Mouse (Mus musculus) forelimb bud, embryonic 11.5 days (tissue): ENCODE measurements around the gene Ercc2.

Source experiments
- DNase-seq: peaks from one replicate; pipeline ENCODE4 v3.0.0-alpha.2; 2012; ENCODE audit warnings: low read depth, low spot score

Gene Ercc2

DNA sequence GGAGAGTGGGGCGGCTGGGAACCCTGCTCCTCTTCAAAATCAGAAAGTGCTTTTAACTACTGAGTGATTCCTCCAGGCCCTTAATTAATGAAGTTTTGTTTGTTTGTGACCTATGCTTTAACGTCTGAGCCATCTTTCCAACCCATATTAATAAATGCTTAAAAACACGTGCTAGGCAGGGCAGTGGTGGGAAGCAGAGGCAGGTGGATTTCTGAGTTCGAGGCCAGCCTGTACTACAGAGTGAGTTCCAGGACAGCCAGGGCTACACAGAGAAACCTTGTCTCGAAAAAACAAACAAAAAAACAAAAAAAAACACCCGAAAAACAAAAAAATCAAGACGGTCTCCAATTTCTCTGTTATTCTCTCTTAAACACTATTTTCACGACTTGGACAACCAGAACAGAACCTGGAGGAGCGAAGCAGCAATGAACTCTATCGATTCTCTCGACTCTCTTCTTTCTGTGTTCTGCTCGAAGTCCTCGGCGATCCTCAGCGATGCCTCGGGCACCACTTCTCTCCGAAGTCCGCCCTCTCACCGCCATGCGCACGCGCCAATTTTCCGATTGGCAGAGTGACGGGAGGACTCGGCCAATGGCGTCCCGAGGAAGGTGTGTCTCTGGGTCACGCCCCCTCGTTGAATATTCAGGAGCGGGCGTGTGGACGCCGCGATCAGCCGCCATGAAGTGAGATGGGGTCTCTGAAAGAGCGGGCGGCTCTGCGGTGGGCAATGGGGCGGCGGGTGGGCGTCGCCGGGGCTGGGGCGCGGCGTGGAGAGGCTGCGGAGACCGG is at the start of gene Ercc2:
Gene Ercc2 (plus strand): TSS at position 634 of the 789 bp plus-strand sequence.
- DNase-seq: peak; percentile 99

DNA sequence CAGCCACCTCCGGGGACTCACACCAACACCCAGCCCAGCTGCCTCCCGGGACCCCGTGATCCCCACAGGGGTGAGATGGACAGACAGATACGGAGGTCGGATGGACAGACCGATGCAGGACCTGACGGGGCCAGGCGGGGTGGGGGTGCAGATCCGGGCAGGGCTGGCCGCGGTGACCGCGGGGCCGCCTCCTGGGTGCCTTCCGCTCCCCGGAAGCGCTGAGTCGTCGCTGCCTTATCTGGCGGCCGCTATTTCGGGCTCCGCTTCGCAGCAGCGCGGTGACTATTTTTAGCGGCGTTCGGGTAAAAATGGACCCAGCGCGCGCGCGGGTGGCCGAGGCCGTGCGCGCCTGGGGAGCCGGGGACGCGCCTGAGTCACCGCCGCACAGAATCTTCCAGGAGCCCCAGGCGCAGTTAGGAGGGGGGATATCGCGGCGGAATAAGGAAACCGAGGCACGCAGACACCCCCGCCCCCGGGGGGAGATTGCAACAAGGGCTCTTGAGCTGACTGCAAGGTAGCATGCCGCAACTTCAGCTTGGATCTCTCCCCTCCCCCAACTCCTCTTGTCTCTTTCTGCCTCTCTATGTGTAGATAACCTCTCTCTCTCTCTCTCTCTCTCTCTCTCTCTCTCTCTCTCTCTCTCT is 49.0 kb upstream of the Ercc2 start:
- DNase-seq: no peak

GRCm38 (mm10) chr7:19335583-19335982 is 46.2 kb upstream of the Ercc2 start:
- DNase-seq: no peak

DNA sequence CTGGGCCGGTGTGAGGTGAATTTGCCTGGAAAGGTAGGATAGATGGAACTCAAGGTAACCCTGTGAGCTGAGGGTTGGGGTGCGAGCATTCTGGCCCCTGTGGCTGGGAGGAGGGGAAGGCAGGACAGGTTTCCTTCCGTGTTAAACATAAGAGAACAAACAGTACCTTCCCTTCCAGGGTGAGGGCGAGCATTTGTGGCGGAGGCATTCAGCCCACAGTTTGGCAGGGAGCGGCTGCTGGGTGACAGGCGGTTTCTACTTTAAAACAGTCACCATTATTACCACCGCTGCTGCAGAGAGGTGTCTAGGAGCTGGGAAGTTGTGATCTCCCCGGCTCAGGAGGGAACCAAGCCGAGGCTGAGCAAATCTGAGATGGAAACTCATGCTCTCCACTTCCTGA is 44.7 kb upstream of the Ercc2 start:
- no peak for DNase-seq

DNA sequence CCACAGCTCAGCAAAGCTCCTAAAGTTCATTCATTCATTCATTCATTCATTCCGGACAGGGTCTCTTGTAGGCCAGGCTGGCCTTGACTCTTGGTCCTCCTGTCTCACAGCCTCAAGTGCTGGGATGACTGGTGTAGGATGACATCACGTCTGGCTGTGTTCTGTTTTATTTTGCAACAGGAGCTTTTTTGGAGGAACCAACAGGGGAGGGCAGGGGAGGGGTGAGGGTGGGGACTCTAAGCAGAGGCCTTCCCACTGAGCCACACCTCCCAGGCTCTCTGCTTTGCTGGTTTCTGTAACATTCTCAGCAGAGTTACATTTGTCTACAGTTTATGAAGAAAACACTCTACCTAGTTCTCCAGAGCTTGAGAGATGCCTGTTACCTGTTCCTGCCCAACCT is 43.8 kb upstream of the Ercc2 start:
- DNase-seq: no peak

DNA sequence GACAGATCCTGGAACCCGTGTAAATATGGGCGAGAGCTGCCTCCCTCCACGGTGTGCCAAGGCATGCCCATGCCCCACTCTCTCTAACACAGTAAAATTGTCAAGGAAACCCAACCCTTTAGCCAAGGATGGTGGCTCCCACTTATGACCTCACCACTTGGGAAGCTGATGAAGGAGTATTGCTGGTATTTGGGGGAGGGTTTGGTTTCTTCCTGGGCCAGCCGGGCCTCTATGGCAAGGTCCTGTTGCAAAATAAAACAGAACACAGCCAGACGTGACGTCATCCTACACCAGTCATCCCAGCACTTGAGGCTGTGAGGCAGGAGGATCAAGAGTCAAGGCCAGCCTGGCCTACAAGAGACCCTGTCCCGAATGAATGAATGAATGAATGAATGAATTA is 43.2 kb upstream of the Ercc2 start:
- no peak for DNase-seq

- no peak for DNase-seq
These were observed 40.6 kb upstream of the Ercc2 start for GRCm38 (mm10) chr7:19341250-19341649.

DNA sequence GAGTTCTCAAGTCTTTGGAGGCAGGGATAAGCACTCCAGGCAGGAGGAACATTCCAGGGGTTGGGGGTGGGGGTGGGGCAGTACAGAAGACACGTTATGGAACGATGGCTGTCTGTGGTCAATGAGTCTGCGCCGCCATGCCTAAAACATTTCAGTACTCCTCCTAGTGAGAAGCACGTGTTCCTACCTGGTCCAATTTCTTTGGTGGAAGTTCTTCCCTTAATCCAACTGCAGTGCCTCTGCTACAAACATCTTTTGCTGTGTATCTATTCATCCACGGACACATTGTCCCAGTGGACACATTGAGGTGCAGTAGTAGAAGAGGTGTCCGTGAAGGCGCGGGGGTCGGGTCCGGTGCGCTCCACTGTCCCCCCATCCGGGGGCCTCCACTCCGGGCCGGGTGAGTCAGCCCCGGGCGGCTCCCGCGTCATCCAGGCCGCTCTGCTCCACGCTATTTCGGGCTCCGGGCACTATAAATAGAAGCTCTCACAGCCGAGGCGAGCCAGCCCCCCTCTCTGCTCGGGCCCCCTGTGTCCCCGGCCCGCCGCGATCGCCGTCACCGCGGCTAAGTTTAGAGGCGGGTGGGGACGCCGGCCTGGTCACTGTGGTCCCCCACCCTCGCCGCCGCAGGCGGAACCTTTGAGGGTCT is 39.9 kb upstream of the Ercc2 start:
- no peak for DNase-seq

DNA sequence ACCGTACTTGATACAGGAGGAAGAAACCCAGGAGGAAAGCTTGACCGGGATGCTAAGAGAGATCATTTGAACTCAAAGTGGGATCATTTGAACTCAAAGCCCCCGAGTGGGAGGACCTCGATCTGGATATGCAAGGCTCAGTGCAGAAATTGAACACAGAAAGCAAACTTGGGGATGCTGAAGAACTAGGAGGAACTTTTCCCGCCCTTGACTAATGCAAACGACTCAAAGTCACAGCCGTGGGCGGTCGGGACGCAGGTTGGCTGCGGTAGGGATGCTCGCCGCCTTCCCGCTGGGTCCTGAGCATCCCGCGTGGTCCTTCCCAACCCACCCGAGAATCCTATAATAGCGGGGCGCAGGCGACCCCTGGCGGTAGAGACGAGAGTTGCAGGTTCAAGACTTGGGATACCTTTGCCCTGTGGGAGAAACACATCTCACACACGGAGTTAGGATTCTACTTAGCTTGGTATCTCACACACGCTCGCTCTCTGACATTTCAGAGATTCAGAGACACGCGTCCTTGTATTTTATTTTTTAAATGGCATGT is 39.3 kb upstream of the Ercc2 start:
- peak; percentile 78 for DNase-seq

DNA sequence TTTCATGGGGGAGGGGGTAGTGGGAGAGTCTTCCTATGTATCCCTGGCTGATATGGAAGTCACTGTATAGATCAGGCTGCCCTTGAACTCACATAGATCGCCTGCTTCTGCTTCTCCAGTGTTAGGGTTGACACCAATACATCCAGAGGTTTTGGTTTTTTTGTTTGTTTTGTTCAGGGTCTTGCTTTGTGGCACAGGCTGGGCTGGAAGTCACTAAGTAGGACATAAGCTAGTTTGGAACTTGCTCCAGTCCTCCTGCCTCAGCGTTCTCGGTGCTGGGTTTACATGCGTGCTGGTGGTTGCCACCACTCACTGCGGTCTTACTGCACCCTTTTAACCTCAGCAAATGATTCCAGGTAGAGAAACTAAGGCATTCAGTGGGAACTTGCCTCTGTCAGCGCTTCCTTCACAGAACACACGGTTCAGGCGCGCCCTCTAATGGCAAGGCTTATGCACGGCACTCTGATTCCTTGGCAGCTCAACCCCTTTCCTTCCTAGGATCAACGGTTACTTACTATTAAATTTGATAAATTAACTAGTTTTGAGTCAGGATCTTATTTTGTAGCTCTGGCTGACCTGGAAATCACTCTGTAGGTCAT is 38.5 kb upstream of the Ercc2 start:
- peak; percentile 83 for DNase-seq

- DNase-seq: no peak
These were observed 37.5 kb upstream of the Ercc2 start, which contains the start of gene Ercc1 for GRCm38 (mm10) chr7:19344237-19344847. Ercc1 (plus strand) TSS chr7:19344778.

GRCm38 (mm10) chr7:19344938-19345471 is 36.8 kb upstream of the Ercc2 start:
- peak; percentile 98 for DNase-seq

DNA sequence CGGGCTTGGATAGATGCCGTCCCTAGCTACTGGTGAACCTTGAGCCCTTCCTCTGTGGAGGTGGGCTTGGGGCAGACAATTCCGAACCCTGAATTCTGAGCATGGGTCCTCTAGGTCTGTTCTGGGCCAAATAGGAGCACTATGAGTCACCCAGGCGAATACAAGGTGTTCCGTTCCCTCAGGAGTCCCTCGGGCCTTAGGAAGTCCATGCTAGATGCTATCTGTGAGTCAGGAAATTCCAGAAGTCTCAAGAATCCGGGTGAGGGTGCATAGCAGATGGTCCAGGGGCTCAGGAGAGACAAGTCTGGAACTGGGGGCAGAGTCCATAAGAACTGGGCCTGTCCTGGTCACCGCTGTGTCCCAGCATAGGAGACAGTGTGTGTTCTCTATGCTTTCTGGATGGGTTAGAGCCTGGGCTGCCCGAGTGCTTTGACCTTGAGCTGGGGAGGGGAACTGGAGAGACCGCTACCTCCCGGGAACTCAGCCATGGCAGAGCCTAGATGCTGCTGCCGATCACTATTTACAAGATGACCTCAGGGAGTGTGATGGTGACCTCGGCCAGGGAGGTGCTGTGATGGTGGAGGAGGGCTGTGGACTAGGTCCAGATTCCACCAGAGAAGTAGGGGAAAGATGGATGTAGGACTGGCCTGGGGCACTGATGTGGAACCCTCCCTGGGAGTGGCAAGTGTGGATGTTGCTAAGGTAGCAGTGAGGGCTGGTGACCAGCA is 32.5 kb upstream of the Ercc2 start:
- no peak for DNase-seq

GRCm38 (mm10) chr7:19350221-19350620 is 31.6 kb upstream of the Ercc2 start:
- no peak for DNase-seq

- no peak for DNase-seq
These were observed 26.8 kb upstream of the Ercc2 start for GRCm38 (mm10) chr7:19354991-19355390.

DNA sequence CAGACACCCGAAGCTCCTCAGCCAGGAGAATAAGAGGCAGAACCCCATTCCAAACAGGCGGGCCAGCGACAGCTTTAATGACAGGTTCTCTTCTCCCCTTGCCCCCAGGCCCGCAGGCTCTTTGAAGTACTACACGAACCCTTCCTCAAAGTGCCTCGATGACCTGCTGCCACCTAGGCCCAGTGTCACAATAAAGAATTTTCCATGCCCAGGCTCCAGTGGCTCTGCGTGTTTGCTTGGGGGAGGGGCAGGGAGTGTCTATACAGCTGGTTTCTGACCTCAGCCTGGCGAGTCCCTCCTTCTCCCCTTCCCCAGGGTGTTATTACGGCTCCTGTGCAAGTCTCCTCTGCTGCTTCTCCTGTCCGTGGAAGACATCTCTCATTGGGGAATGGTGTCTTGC is 25.5 kb upstream of the Ercc2 start:
- no peak for DNase-seq

DNA sequence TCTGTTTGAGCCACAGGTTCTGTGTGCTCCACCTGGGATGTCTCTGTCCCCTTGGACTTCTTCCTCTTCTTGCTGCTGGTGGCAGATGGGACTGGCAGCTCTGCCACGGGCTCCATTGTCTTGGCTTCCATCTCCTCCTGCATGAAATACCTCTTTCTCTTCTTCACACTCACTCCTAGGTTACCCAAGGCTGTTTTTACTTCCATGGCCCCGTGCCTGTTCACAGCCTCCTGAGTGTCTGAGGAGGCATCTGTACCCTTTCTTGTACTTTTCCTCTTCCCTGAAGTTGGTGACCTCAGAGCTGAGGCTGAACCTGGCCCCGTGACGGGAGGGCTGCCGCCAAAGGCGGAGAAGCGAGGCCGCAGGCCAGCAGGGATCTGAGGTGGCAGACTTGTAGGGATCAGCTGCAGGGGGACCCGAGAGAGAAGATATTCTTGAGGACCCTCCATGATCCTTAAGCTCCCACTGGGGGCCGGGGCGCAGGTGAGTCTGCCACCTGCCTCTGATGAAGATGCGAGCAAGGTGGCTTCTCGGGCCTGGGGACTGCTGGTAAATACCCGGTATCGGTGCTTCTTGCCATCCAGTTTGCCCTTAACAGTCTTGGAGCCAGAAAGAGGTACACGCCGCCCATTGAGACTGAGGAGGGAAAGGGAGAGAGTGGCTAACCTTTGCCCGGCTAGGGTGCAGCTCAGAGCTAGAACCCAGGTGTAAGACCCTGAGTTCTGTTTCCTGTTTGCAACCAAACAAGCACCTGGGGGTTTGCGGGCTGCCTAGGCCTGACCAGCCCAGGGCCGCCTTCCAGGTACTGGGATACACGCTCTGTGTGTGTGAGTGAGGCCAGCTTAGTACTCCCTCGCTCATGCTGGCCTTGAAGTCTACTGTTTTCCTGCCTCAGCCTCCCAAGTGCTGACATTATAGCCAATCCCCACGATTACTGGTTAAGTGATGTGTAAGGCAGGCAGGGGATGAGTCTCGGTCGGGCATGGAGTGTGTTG is 24.1 kb upstream of the Ercc2 start:
- no peak for DNase-seq

DNA sequence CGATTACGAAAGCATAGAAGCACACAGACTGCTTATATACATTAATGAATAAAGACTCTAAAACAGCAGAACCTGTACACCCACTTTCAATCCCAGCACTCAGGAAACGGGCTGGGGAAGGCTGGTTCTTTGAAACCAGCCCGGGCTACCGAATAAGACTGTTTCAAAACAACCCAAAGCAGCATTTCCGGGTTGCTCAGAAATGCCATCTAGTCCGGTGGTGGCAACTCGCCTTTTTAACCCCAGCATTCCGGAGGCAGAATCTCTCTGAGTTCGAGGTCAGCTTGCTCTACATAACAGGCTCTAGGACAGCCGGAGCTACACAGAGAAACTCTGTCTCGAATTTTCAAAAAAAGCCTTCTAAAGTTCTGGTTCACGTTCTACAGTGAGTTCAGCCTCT is 23.2 kb upstream of the Ercc2 start:
- DNase-seq: no peak

- DNase-seq: peak; percentile 86
These were observed 22.4 kb upstream of the Ercc2 start, which contains the start of the genes Cd3eap and Ppp1r13l for GRCm38 (mm10) chr7:19359299-19359891. Cd3eap (minus strand) TSS chr7:19359483. Ppp1r13l (plus strand) TSS chr7:19359749.
